26 mouse cellular contexts compared by ENCODE assay signal in genomic region chr11:101355916-101356315, GRCm38 (mm10). TPM values are rescaled to one million over a fixed set of nuclear protein-coding genes. Genes with fewer than 3 reads are reported as not detected.
"Had no signal": no experiment of that assay in that cellular context is flagged by ENCODE, and none has a peak within 500 bp of the region (broad histone marks: within the 10 kb centered on the region; RNA-seq: fewer than 3 reads in every experiment).

No protein-coding gene starts in this region.

- H3K4me2 ChIP-seq: limb, embryonic 13.5 days; liver, embryonic 11.5 days; liver, embryonic 15.5 days; midbrain, embryonic 11.5 days; neural tube, embryonic 12.5 days; neural tube, embryonic 15.5 days; stomach, embryonic 15.5 days had no signal

- H3K4me1 ChIP-seq: limb, embryonic 13.5 days; neural tube, embryonic 12.5 days; neural tube, embryonic 15.5 days; stomach, embryonic 15.5 days had no signal

- H3K4me3 ChIP-seq: layer of hippocampus, adult 2 months; limb, embryonic 10.5 days; limb, embryonic 13.5 days; liver, embryonic 15.5 days; neural tube, embryonic 12.5 days; neural tube, embryonic 15.5 days; stomach, embryonic 15.5 days had no signal

- H3K9ac ChIP-seq: limb, embryonic 13.5 days; liver, embryonic 15.5 days; neural tube, embryonic 12.5 days; neural tube, embryonic 15.5 days; stomach, embryonic 15.5 days had no signal

- H3K36me3 ChIP-seq: limb, embryonic 10.5 days; limb, embryonic 13.5 days; liver, embryonic 15.5 days; neural tube, embryonic 12.5 days; neural tube, embryonic 15.5 days; stomach, embryonic 15.5 days had no signal

- DNase-seq: kidney, postnatal 10 days; layer of hippocampus, adult 9-11 months; lung, adult 2 months; lung, postnatal 14 days; lung, postnatal 4 days; midbrain, embryonic 14.5 days; right cerebral cortex, adult 18-20 months; right cerebral cortex, postnatal 14 days; right cerebral cortex, postnatal 4 days; spleen, adult 18-20 months; thymus, postnatal 25 days had no signal

- H3K27me3 ChIP-seq: limb, embryonic 13.5 days; liver, embryonic 15.5 days; neural tube, embryonic 12.5 days; neural tube, embryonic 15.5 days; stomach, embryonic 15.5 days had no signal

- H3K9me3 ChIP-seq: limb, embryonic 10.5 days; limb, embryonic 13.5 days; liver, embryonic 15.5 days; neural tube, embryonic 12.5 days; neural tube, embryonic 15.5 days; stomach, embryonic 15.5 days had no signal

- H3K27ac ChIP-seq: layer of hippocampus, adult 2 months; limb, embryonic 10.5 days; limb, embryonic 13.5 days; liver, embryonic 15.5 days; neural tube, embryonic 12.5 days; neural tube, embryonic 15.5 days; stomach, embryonic 15.5 days had no signal

RNA-seq across cellular contexts. Expression of gene G6pc, which starts 11.4 kb away (rescaled TPM):
- total RNA-seq: layer of hippocampus, adult 2 months; layer of hippocampus, postnatal 25 days; left cerebral cortex, adult 18-20 months; megakaryocyte progenitor cell, adult 5-6 weeks; megakaryocyte-erythroid progenitor cell, adult 5-6 weeks; midbrain, postnatal 0 days had no signal
- polyA plus RNA-seq: limb, embryonic 10.5 days; limb, embryonic 13.5 days; liver, embryonic 11.5 days; liver, embryonic 15.5 days; lung, embryonic 16.5 days; midbrain, embryonic 11.5 days; midbrain, embryonic 14.5 days; midbrain, postnatal 0 days; neural tube, embryonic 12.5 days; neural tube, embryonic 15.5 days had no signal

RNA-seq across cellular contexts. Expression of gene Aoc3, which starts 25.5 kb away (rescaled TPM):
- total RNA-seq: megakaryocyte-erythroid progenitor cell, adult 5-6 weeks had no signal
- polyA plus RNA-seq: liver, embryonic 11.5 days; midbrain, embryonic 11.5 days; neural tube, embryonic 12.5 days had no signal
